Mouse (Mus musculus): ENCODE data around the gene Klhdc7a. TPM values are rescaled to one million over a fixed set of nuclear protein-coding genes. Genes with fewer than 3 reads are reported as not detected.
"Not testable (repeated sequence)": the region's sequence is repeated elsewhere in the genome, so short reads cannot be mapped to it uniquely, and the experiment has no call there.

Klhdc7a gene
- total RNA-seq, 1 experiment = 1.9 TPM

- Histone ChIP-seq H3K9me3 (ENCODE audit: control insufficient read depth, insufficient read depth, low read depth, low read length) (no peaks in the 10 kb centered on the region), H3K4me3 (ENCODE audit: insufficient read depth in 1 of 2, low read depth in 1 of 2, low read length in 2 of 2, poor library complexity in 1 of 2, severe bottlenecking in 1 of 2) (no peak overlapping the region; a peak in 1 of 4 replicates), H3K9ac (ENCODE audit: insufficient read depth, low read depth, low read length, poor library complexity, severe bottlenecking) (no peak overlapping the region; the same call in 1 of the 2 replicates), H3K36me3 (ENCODE audit: control insufficient read depth, insufficient read depth, low read length, poor library complexity, severe bottlenecking) (no peaks in the 10 kb centered on the region), H3K4me1 (ENCODE audit: control insufficient read depth in 2 of 2, insufficient read depth in 2 of 2, low read length in 2 of 2, poor library complexity in 1 of 2) (peaks cover 7 to 55% of the 10 kb centered on the region in 2 experiments; a peak in 3 of 4 replicates), H3K27ac (ENCODE audit: insufficient read depth, low read depth, low read length, poor library complexity, severe bottlenecking) (0 out of 2 replicates have a peak overlapping the region, but pooled peaks have one; percentile 28)
- in situ Hi-C loops (cut with MboI; ENCODE audit: low sequenced_read_pairs in 2 of 2, unreplicated experiment in 2 of 2) = no loop called here
- TF ChIP-seq CHD2 (IDR thresholded peaks at IDR 0.05; ENCODE audit: low read depth, low read length) = no peak
- TF ChIP-seq ZC3H11A (IDR thresholded peaks at IDR 0.05; ENCODE audit: borderline replicate concordance, low read depth, low read length) = no peak
- no peak for TF ChIP-seq ZNF384 (IDR thresholded peaks at IDR 0.05; ENCODE audit: low read depth, low read length)
- no peak for TF ChIP-seq HCFC1 (IDR thresholded peaks at IDR 0.05; ENCODE audit: borderline replicate concordance, insufficient read depth, low read length)
- TF ChIP-seq MAFK (IDR thresholded peaks at IDR 0.05; ENCODE audit: insufficient read depth, low read depth, low read length) = no peak
- DNase-seq (ENCODE audit: low read depth, low spot score) = no peak
These were observed 3.4 kb downstream of the Klhdc7a start for GRCm38 (mm10) chr4:139964406-139964805.

GRCm38 (mm10) chr4:139963911-139964310 lies 3.9 kb downstream of the Klhdc7a start:
- Histone ChIP-seq H3K27ac (ENCODE audit: insufficient read depth, low read depth, low read length, poor library complexity, severe bottlenecking) (0 out of 2 replicates have a peak overlapping the region, but pooled peaks have one; percentile 28), H3K36me3 (ENCODE audit: control insufficient read depth, insufficient read depth, low read length, poor library complexity, severe bottlenecking) (peaks cover 2% of the 10 kb centered on the region; the same call in 1 of the 2 replicates), H3K4me3 (ENCODE audit: insufficient read depth in 1 of 2, low read depth in 1 of 2, low read length in 2 of 2, poor library complexity in 1 of 2, severe bottlenecking in 1 of 2) (no peak overlapping the region; a peak in 1 of 4 replicates), H3K4me1 (ENCODE audit: control insufficient read depth in 2 of 2, insufficient read depth in 2 of 2, low read length in 2 of 2, poor library complexity in 1 of 2) (peaks cover 7 to 55% of the 10 kb centered on the region in 2 experiments; a peak in 3 of 4 replicates), H3K9ac (ENCODE audit: insufficient read depth, low read depth, low read length, poor library complexity, severe bottlenecking) (no peak overlapping the region; the same call in 1 of the 2 replicates), H3K9me3 (ENCODE audit: control insufficient read depth, insufficient read depth, low read depth, low read length) (no peaks in the 10 kb centered on the region)
- TF ChIP-seq CHD2 (IDR thresholded peaks at IDR 0.05; ENCODE audit: low read depth, low read length) (no peak), ZC3H11A (IDR thresholded peaks at IDR 0.05; ENCODE audit: borderline replicate concordance, low read depth, low read length) (no peak), HCFC1 (IDR thresholded peaks at IDR 0.05; ENCODE audit: borderline replicate concordance, insufficient read depth, low read length) (no peak), ZNF384 (IDR thresholded peaks at IDR 0.05; ENCODE audit: low read depth, low read length) (no peak), MAFK (IDR thresholded peaks at IDR 0.05; ENCODE audit: insufficient read depth, low read depth, low read length) (no peak)
- no peak for DNase-seq (ENCODE audit: low read depth, low spot score)
- in situ Hi-C loops (cut with MboI; ENCODE audit: low sequenced_read_pairs in 2 of 2, unreplicated experiment in 2 of 2) = no loop called here

GRCm38 (mm10) chr4:139963059-139963458 lies 4.8 kb downstream of the Klhdc7a start:
- H3K27ac ChIP-seq (ENCODE audit: insufficient read depth, low read depth, low read length, poor library complexity, severe bottlenecking) = no peak overlapping the region
- DNase-seq (ENCODE audit: low read depth, low spot score) = no peak
- no peak for TF ChIP-seq ZNF384 (IDR thresholded peaks at IDR 0.05; ENCODE audit: low read depth, low read length)
- TF ChIP-seq HCFC1 (IDR thresholded peaks at IDR 0.05; ENCODE audit: borderline replicate concordance, insufficient read depth, low read length) = no peak
- no peak for TF ChIP-seq CHD2 (IDR thresholded peaks at IDR 0.05; ENCODE audit: low read depth, low read length)
- no peak for TF ChIP-seq ZC3H11A (IDR thresholded peaks at IDR 0.05; ENCODE audit: borderline replicate concordance, low read depth, low read length)
- TF ChIP-seq MAFK (IDR thresholded peaks at IDR 0.05; ENCODE audit: insufficient read depth, low read depth, low read length) = no peak
- in situ Hi-C loops (cut with MboI; ENCODE audit: low sequenced_read_pairs in 2 of 2, unreplicated experiment in 2 of 2) = no loop called here
- no peak overlapping the region for H3K4me3 ChIP-seq (ENCODE audit: insufficient read depth in 1 of 2, low read depth in 1 of 2, low read length in 2 of 2, poor library complexity in 1 of 2, severe bottlenecking in 1 of 2)
- H3K4me1 ChIP-seq (ENCODE audit: control insufficient read depth in 2 of 2, insufficient read depth in 2 of 2, low read length in 2 of 2, poor library complexity in 1 of 2) = peaks cover 4 to 52% of the 10 kb centered on the region in 2 experiments; a peak in 3 of 4 replicates
- no peaks in the 10 kb centered on the region for H3K9me3 ChIP-seq (ENCODE audit: control insufficient read depth, insufficient read depth, low read depth, low read length)
- H3K9ac ChIP-seq (ENCODE audit: insufficient read depth, low read depth, low read length, poor library complexity, severe bottlenecking) = no peak overlapping the region
- peaks cover 2% of the 10 kb centered on the region; the same call in 1 of the 2 replicates for H3K36me3 ChIP-seq (ENCODE audit: control insufficient read depth, insufficient read depth, low read length, poor library complexity, severe bottlenecking)

GRCm38 (mm10) chr4:139961816-139962215 lies 6.0 kb downstream of the Klhdc7a start:
- in situ Hi-C loops (cut with MboI; ENCODE audit: low sequenced_read_pairs in 2 of 2, unreplicated experiment in 2 of 2) = no loop called here
- Histone ChIP-seq H3K9me3 (ENCODE audit: control insufficient read depth, insufficient read depth, low read depth, low read length) (no peaks in the 10 kb centered on the region), H3K4me1 (ENCODE audit: control insufficient read depth in 2 of 2, insufficient read depth in 2 of 2, low read length in 2 of 2, poor library complexity in 1 of 2) (peaks cover 2 to 40% of the 10 kb centered on the region in 2 experiments; a peak in 3 of 4 replicates), H3K36me3 (ENCODE audit: control insufficient read depth, insufficient read depth, low read length, poor library complexity, severe bottlenecking) (peaks cover 2% of the 10 kb centered on the region; the same call in 1 of the 2 replicates), H3K4me3 (ENCODE audit: insufficient read depth in 1 of 2, low read depth in 1 of 2, low read length in 2 of 2, poor library complexity in 1 of 2, severe bottlenecking in 1 of 2) (no peak overlapping the region), H3K27ac (ENCODE audit: insufficient read depth, low read depth, low read length, poor library complexity, severe bottlenecking) (no peak overlapping the region), H3K9ac (ENCODE audit: insufficient read depth, low read depth, low read length, poor library complexity, severe bottlenecking) (no peak overlapping the region)
- no peak for DNase-seq (ENCODE audit: low read depth, low spot score)
- TF ChIP-seq HCFC1 (IDR thresholded peaks at IDR 0.05; ENCODE audit: borderline replicate concordance, insufficient read depth, low read length) = no peak
- TF ChIP-seq CHD2 (IDR thresholded peaks at IDR 0.05; ENCODE audit: low read depth, low read length) = no peak

GRCm38 (mm10) chr4:139961329-139961728 lies 6.5 kb downstream of the Klhdc7a start:
- H3K9ac ChIP-seq (ENCODE audit: insufficient read depth, low read depth, low read length, poor library complexity, severe bottlenecking); DNase-seq (ENCODE audit: low read depth, low spot score); H3K4me3 ChIP-seq (ENCODE audit: insufficient read depth in 1 of 2, low read depth in 1 of 2, low read length in 2 of 2, poor library complexity in 1 of 2, severe bottlenecking in 1 of 2); in situ Hi-C loops (cut with MboI; ENCODE audit: low sequenced_read_pairs in 2 of 2, unreplicated experiment in 2 of 2); H3K9me3 ChIP-seq (ENCODE audit: control insufficient read depth, insufficient read depth, low read depth, low read length); H3K36me3 ChIP-seq (ENCODE audit: control insufficient read depth, insufficient read depth, low read length, poor library complexity, severe bottlenecking); H3K27ac ChIP-seq (ENCODE audit: insufficient read depth, low read depth, low read length, poor library complexity, severe bottlenecking): not testable (repeated sequence)
- H3K4me1 ChIP-seq (ENCODE audit: control insufficient read depth in 2 of 2, insufficient read depth in 2 of 2, low read length in 2 of 2, poor library complexity in 1 of 2) = peaks cover 2 to 36% of the 10 kb centered on the region in 2 experiments; a peak in 3 of 4 replicates

Data from ES-E14 (cell line).